Mouse (Mus musculus) CH12.LX (cell line): ENCODE measurements around the gene Myom1. TPM values are rescaled to one million over a fixed set of nuclear protein-coding genes. Genes with fewer than 3 reads are reported as not detected.

Source experiments
- DNase-seq: peaks from one replicate; pipeline ENCODE4 v3.0.0-alpha.2; 2013; ENCODE audit errors: extremely low read depth
- H3K27ac ChIP-seq: 2 replicates; pipeline ENCODE4 v1.5.1; 2012; ENCODE audit warnings: low read depth, mild to moderate bottlenecking, control low read depth, moderate library complexity; ENCODE audit not compliant: insufficient read depth
- H3K27me3 ChIP-seq: replicated peaks from 2 replicates; pipeline ENCODE3; 2012; ENCODE audit warnings: inconsistent platforms
- H3K36me3 ChIP-seq, 2 experiments: replicated peaks in 1 of 2; 2 replicates each; pipeline versions ENCODE3 to v1.6.1; 2012; ENCODE audit warnings: inconsistent platforms in 1 of 2, low read length in 1 of 2, mild to moderate bottlenecking in 1 of 2, mixed read lengths in 1 of 2, moderate library complexity in 1 of 2; ENCODE audit not compliant: control insufficient read depth in 1 of 2, insufficient read depth in 1 of 2
- H3K4me1 ChIP-seq, 2 experiments: 2 replicates each; pipeline ENCODE4 v1.6.1; 2012; ENCODE audit warnings: inconsistent platforms in 1 of 2, moderate library complexity in 1 of 2; ENCODE audit not compliant: insufficient read depth in 2 of 2, control insufficient read depth in 1 of 2
- H3K4me2 ChIP-seq: 2 replicates; pipeline ENCODE4 v1.6.1; 2012; ENCODE audit warnings: low read depth, mild to moderate bottlenecking, control low read depth; ENCODE audit not compliant: poor library complexity, insufficient read depth, severe bottlenecking
- H3K4me3 ChIP-seq, 3 experiments: fragments of 150-350 bp in 1 of 3; sonication (generic) in 1 of 3; replicated peaks in 1 of 3; 2 replicates each; pipeline versions ENCODE3 to v1.5.1; 2011 to 2012; ENCODE audit warnings: low read depth in 2 of 3, low read length in 2 of 3, mild to moderate bottlenecking in 2 of 3, moderate library complexity in 2 of 3, control low read depth in 1 of 3, improper control_type of control experiment in 1 of 3, inconsistent platforms in 1 of 3, mixed read lengths in 1 of 3; ENCODE audit not compliant: poor library complexity in 1 of 3
- H3K79me2 ChIP-seq: replicated peaks from 2 replicates; pipeline ENCODE4 v1.6.1; 2012; ENCODE audit warnings: mild to moderate bottlenecking, moderate library complexity; ENCODE audit not compliant: control insufficient read depth, poor library complexity, insufficient read depth, severe bottlenecking; ENCODE audit errors: extremely low read depth
- H3K9ac ChIP-seq: 2 replicates; pipeline ENCODE4 v1.6.1; 2012; ENCODE audit warnings: low read depth, mild to moderate bottlenecking, control low read depth, moderate library complexity; ENCODE audit not compliant: insufficient read depth
- H3K9me3 ChIP-seq: replicated peaks from 2 replicates; pipeline ENCODE3; 2012; ENCODE audit warnings: low read length, inconsistent platforms, mixed read lengths
- CHD2 ChIP-seq: IDR thresholded peaks from 2 replicates; pipeline ENCODE4 v1.6.1; 2011; ENCODE audit warnings: low read length, improper control_type of control experiment
- E2F4 ChIP-seq: IDR thresholded peaks from 2 replicates; pipeline ENCODE4 v1.6.1; 2011; ENCODE audit warnings: low read depth, low read length, improper control_type of control experiment; ENCODE audit not compliant: insufficient replicate concordance
- EP300 ChIP-seq: IDR thresholded peaks from 2 replicates; pipeline ENCODE4 v1.6.1; 2011; ENCODE audit warnings: low read length, improper control_type of control experiment
- ETS1 ChIP-seq: conservative IDR thresholded peaks from 2 replicates; pipeline ENCODE4 v1.6.1; 2012; ENCODE audit warnings: low read depth, mild to moderate bottlenecking, inconsistent platforms, low read length, improper control_type of control experiment, moderate library complexity
- HCFC1 ChIP-seq: IDR thresholded peaks from 2 replicates; pipeline ENCODE4 v1.6.1; 2012; ENCODE audit warnings: low read depth, mild to moderate bottlenecking, inconsistent platforms, low read length, improper control_type of control experiment
- JUND ChIP-seq: conservative IDR thresholded peaks from 2 replicates; pipeline ENCODE4 v1.6.1; 2011; ENCODE audit warnings: low read depth, low read length, improper control_type of control experiment
- KAT2A ChIP-seq: IDR thresholded peaks from 2 replicates; pipeline ENCODE4 v1.6.1; 2012; ENCODE audit warnings: low read length, improper control_type of control experiment, inconsistent platforms; ENCODE audit not compliant: insufficient replicate concordance
- MAFK ChIP-seq: IDR thresholded peaks from 2 replicates; pipeline ENCODE4 v1.6.1; 2011; ENCODE audit warnings: low read length, improper control_type of control experiment; ENCODE audit not compliant: insufficient replicate concordance
- MAZ ChIP-seq: IDR thresholded peaks from 2 replicates; pipeline ENCODE4 v1.6.1; 2012; ENCODE audit warnings: low read depth, mild to moderate bottlenecking, inconsistent platforms, low read length, improper control_type of control experiment, moderate library complexity
- MEF2A ChIP-seq: IDR thresholded peaks from 2 replicates; pipeline ENCODE4 v1.6.1; 2014; ENCODE audit warnings: low read depth, mild to moderate bottlenecking, inconsistent platforms, low read length, improper control_type of control experiment, borderline replicate concordance
- MXI1 ChIP-seq: IDR thresholded peaks from 2 replicates; pipeline ENCODE4 v1.6.1; 2011; ENCODE audit warnings: mild to moderate bottlenecking, low read depth, low read length, improper control_type of control experiment
- NELFE ChIP-seq: IDR thresholded peaks from 2 replicates; pipeline ENCODE4 v1.6.1; 2011; ENCODE audit warnings: low read depth, low read length, improper control_type of control experiment
- PAX5 ChIP-seq: IDR thresholded peaks from 2 replicates; pipeline ENCODE4 v1.6.1; 2012; ENCODE audit warnings: low read length, inconsistent platforms, mixed read lengths
- RAD21 ChIP-seq: IDR thresholded peaks from 2 replicates; pipeline ENCODE4 v1.6.1; 2011; ENCODE audit warnings: low read depth, mild to moderate bottlenecking, low read length, improper control_type of control experiment, moderate library complexity
- RCOR1 ChIP-seq: conservative IDR thresholded peaks from 2 replicates; pipeline ENCODE4 v1.6.1; 2012; ENCODE audit warnings: low read depth, mild to moderate bottlenecking, inconsistent platforms, low read length, improper control_type of control experiment
- SMC3 ChIP-seq: IDR thresholded peaks from 2 replicates; pipeline ENCODE4 v1.6.1; 2011; ENCODE audit warnings: low read depth, low read length, improper control_type of control experiment
- TBP ChIP-seq: conservative IDR thresholded peaks from 2 replicates; pipeline ENCODE4 v1.6.1; 2011; ENCODE audit warnings: low read depth, low read length, improper control_type of control experiment
- TCF12 ChIP-seq: IDR thresholded peaks from 2 replicates; pipeline ENCODE4 v1.6.1; 2014; ENCODE audit warnings: low read depth, mild to moderate bottlenecking, inconsistent platforms, low read length, improper control_type of control experiment
- USF1 ChIP-seq: IDR thresholded peaks from 2 replicates; pipeline ENCODE4 v1.6.1; 2014; ENCODE audit warnings: low read depth, mild to moderate bottlenecking, inconsistent platforms, low read length, improper control_type of control experiment
- ZC3H11A ChIP-seq: IDR thresholded peaks from 2 replicates; pipeline ENCODE4 v1.6.1; 2012; ENCODE audit warnings: low read depth, mild to moderate bottlenecking, inconsistent platforms, low read length, improper control_type of control experiment
- ZKSCAN1 ChIP-seq: IDR thresholded peaks from 2 replicates; pipeline ENCODE4 v1.6.1; 2012; ENCODE audit warnings: low read depth, inconsistent platforms, low read length, improper control_type of control experiment, borderline replicate concordance
- ZMIZ1 ChIP-seq: IDR thresholded peaks from 2 replicates; pipeline ENCODE4 v1.6.1; 2012; ENCODE audit warnings: low read depth, mild to moderate bottlenecking, inconsistent platforms, low read length, improper control_type of control experiment
- dilution Hi-C: fragments of 300-500 bp; cut with MboI; formaldehyde crosslinking; loops from 2 replicates; pipeline ENCODE4 v1.14.3; 2020; ENCODE audit warnings: low sequenced_read_pairs; ENCODE audit not compliant: extremely low pct_unique_long_range_greater_than_20kb, extremely low pct_ligation_motif_present
- in situ Hi-C: fragments of 300-500 bp; cut with MboI; formaldehyde crosslinking; loops from 3 replicates; pipeline ENCODE4 v1.14.3; 2019; ENCODE audit warnings: low sequenced_read_pairs, low pct_ligation_motif_present, low pct_unique_long_range_greater_than_20kb, mixed read lengths
- polyA plus RNA-seq: library from polyadenylated mRNA; unstranded; fragments of >175 nt; gene quantifications from 2 replicates; pipeline ENCODE4 v1.2.1, GENCODE M21; 2012; ENCODE audit warnings: low read depth; ENCODE audit not compliant: insufficient read length
- total RNA-seq, 2 experiments: library from RNA; depleted of rRNA; stranded (reverse); fragments of 300-350 nt in 1 of 2; fragments of >200 nt in 1 of 2; gene quantifications; 2 replicates each; pipeline ENCODE4 v1.2.3; 2012 to 2014

Myom1 gene
- total and polyA plus RNA-seq, 3 experiments = 0.26 to 0.93 (median 0.55) TPM

GRCm38 (mm10) chr17:71062049-71062560 lies 59.7 kb downstream of the Myom1 start:
- dilution Hi-C loops = no loop called here
- Histone ChIP-seq H3K27ac (no peak overlapping the region), H3K9me3 (no peaks in the 10 kb centered on the region), H3K9ac (no peak overlapping the region), H3K4me2 (no peak overlapping the region), H3K36me3 (no peaks in the 10 kb centered on the region), H3K4me3 (no peak overlapping the region), H3K79me2 (no peaks in the 10 kb centered on the region), H3K27me3 (no peaks in the 10 kb centered on the region), H3K4me1 (peaks cover 3 to 6% of the 10 kb centered on the region in 2 experiments)
- no peak for DNase-seq
- in situ Hi-C loops = no loop called here
- TF ChIP-seq NELFE (no peak), SMC3 (no peak), USF1 (no peak), ETS1 (no peak), RCOR1 (no peak), PAX5 (no peak), CHD2 (no peak), RAD21 (no peak), KAT2A (no peak), TBP (no peak), MAFK (no peak), E2F4 (no peak), MAZ (no peak)

GRCm38 (mm10) chr17:71062870-71063602 lies 60.6 kb downstream of the Myom1 start:
- H3K9ac ChIP-seq = no peak overlapping the region
- H3K4me3 ChIP-seq = no peak overlapping the region
- no peak for TF ChIP-seq MAFK
- no peak for TF ChIP-seq ZKSCAN1
- TF ChIP-seq TCF12 = no peak
- TF ChIP-seq NELFE = no peak
- no peak for TF ChIP-seq ZC3H11A
- TF ChIP-seq MEF2A = no peak
- no peak for TF ChIP-seq EP300
- no peak for TF ChIP-seq ZMIZ1
- TF ChIP-seq CHD2 = no peak
- TF ChIP-seq SMC3 = no peak
- no peak for TF ChIP-seq MXI1
- TF ChIP-seq JUND = no peak
- TF ChIP-seq HCFC1 = no peak
- no peak overlapping the region for H3K27ac ChIP-seq
- dilution Hi-C loops (no loop called here), in situ Hi-C loops (no loop called here)
- H3K27me3 ChIP-seq = no peaks in the 10 kb centered on the region
- H3K36me3 ChIP-seq = no peaks in the 10 kb centered on the region
- no peaks in the 10 kb centered on the region for H3K9me3 ChIP-seq
- no peaks in the 10 kb centered on the region for H3K79me2 ChIP-seq
- no peak overlapping the region for H3K4me2 ChIP-seq
- peaks cover 3 to 6% of the 10 kb centered on the region in 2 experiments; a peak in 3 of 4 replicates for H3K4me1 ChIP-seq
- no peak for DNase-seq
